9 mouse cellular contexts compared by ENCODE assay signal in the genomic region with DNA sequence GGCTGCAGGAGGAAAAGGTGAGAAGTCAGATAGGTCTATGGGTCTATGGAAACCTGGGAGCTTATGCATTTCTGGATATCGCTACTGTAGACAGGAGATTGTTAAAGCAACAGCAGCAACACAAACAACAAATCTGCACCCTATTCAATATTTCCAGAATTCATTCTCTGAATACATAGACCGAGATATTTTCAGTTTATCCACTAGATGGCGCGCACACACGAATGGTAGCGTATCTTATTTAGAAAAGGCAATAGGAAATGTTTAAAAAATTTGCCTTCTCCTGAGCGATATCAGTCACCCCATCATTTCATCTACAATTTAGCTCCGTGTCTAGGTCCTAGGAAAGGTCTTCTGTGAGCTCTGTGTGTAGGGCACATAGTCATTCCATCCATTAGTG. TPM values are rescaled to one million over a fixed set of nuclear protein-coding genes. Genes with fewer than 3 reads are reported as not detected.
DNase-seq lines count a peak whose midpoint lies in the region; ATAC-seq lines count a peak whose summit lies in the region.
"Had no signal": no experiment of that assay in that cellular context is flagged by ENCODE, and none has a peak within 500 bp of the region (broad histone marks: within the 10 kb centered on the region; RNA-seq: fewer than 3 reads in every experiment).

No protein-coding gene starts in this region.

- H3K36me3 ChIP-seq in hindbrain, embryonic 14.5 days (replicated peaks; ENCODE audit: control insufficient read depth, insufficient read depth), result no peaks in the 10 kb centered on the region
- no peaks in the 10 kb centered on the region for H3K36me3 ChIP-seq in neural tube, embryonic 13.5 days
- H3K36me3 ChIP-seq: liver, embryonic 13.5 days had no signal

- H3K4me2 ChIP-seq in hindbrain, embryonic 14.5 days (replicated peaks), result peak overlapping the region; percentile 39
- H3K4me2 ChIP-seq in neural tube, embryonic 13.5 days, result peak overlapping the region; percentile 32; the same call in 1 of the 2 replicates
- H3K4me2 ChIP-seq: liver, embryonic 13.5 days had no signal

- peak; percentile 28 for DNase-seq in CD4-positive, CD25-positive, alpha-beta regulatory T cell, adult 2 months (ENCODE audit: low read depth, low spot score)
- DNase-seq in kidney, postnatal 36 days, result peak; percentile 6 to 20
- no peak for DNase-seq in kidney, adult 11 months
- peak; percentile 44 for DNase-seq in adipocyte (ENCODE audit: low spot score)
- DNase-seq in hindbrain, embryonic 14.5 days (ENCODE audit: low spot score), result peak; percentile 76
- no peak for DNase-seq in spleen, adult 12 weeks (ENCODE audit: low spot score)
- DNase-seq: liver, embryonic 13.5 days had no signal

- H3K9ac ChIP-seq in hindbrain, embryonic 14.5 days, result no peak overlapping the region
- H3K9ac ChIP-seq in neural tube, embryonic 13.5 days, result no peak overlapping the region
- H3K9ac ChIP-seq: liver, embryonic 13.5 days had no signal

- 8% methylated on average over 8 of the region's 8 CpGs for WGBS in hindbrain, embryonic 14.5 days
- 9% methylated on average over 8 of the region's 8 CpGs for WGBS in neural tube, embryonic 13.5 days

- no peak overlapping the region for H3K4me3 ChIP-seq in hindbrain, embryonic 14.5 days (replicated peaks; ENCODE audit: low read length)
- H3K4me3 ChIP-seq in neural tube, embryonic 13.5 days, result no peak overlapping the region
- H3K4me3 ChIP-seq: liver, embryonic 13.5 days had no signal

- H3K27me3 ChIP-seq in hindbrain, embryonic 14.5 days (ENCODE audit: control insufficient read depth, insufficient read depth, low read length), result no peaks in the 10 kb centered on the region
- H3K27me3 ChIP-seq in neural tube, embryonic 13.5 days, result no peaks in the 10 kb centered on the region
- H3K27me3 ChIP-seq: liver, embryonic 13.5 days had no signal

- H3K4me1 ChIP-seq in hindbrain, embryonic 14.5 days (replicated peaks; ENCODE audit: control insufficient read depth, insufficient read depth, low read length), result no peaks in the 10 kb centered on the region
- H3K4me1 ChIP-seq in neural tube, embryonic 13.5 days (replicated peaks), result no peaks in the 10 kb centered on the region
- H3K4me1 ChIP-seq: liver, embryonic 13.5 days had no signal

- H3K27ac ChIP-seq in hindbrain, embryonic 14.5 days, result no peak overlapping the region
- H3K27ac ChIP-seq in neural tube, embryonic 13.5 days (replicated peaks), result no peak overlapping the region
- H3K27ac ChIP-seq: liver, embryonic 13.5 days had no signal

- ATAC-seq in CD4-positive, CD25-positive, alpha-beta regulatory T cell, adult 4 months, result no peak
- ATAC-seq in hindbrain, embryonic 14.5 days (ENCODE audit: low FRiP score), result no peak
- ATAC-seq in neural tube, embryonic 13.5 days (ENCODE audit: low read depth), result no peak

- no peaks in the 10 kb centered on the region for H3K9me3 ChIP-seq in hindbrain, embryonic 14.5 days (ENCODE audit: control insufficient read depth, low read length)
- no peaks in the 10 kb centered on the region for H3K9me3 ChIP-seq in neural tube, embryonic 13.5 days
- H3K9me3 ChIP-seq: liver, embryonic 13.5 days had no signal

RNA-seq across cellular contexts. Expression of gene Cps1, which starts 21.1 kb away (rescaled TPM):
- not detected for polyA plus RNA-seq in CD4-positive, CD25-positive, alpha-beta regulatory T cell, adult 4 months (2017; shearing (Covaris generic))
- polyA plus RNA-seq in hindbrain, embryonic 14.5 days (2014; fragmentation: Nextera tagmentation; extraction: Ambion mirVana), result 0.28 and 0.30 TPM in 2 replicates
- 0.06 and 0.28 TPM in 2 replicates for polyA plus RNA-seq in neural tube, embryonic 13.5 days (2015; fragmentation: Nextera tagmentation; extraction: Ambion mirVana)

Comparison
In these comparisons a context has a peak if more than half of its experiments do, and no peak if none do; other contexts are left out.
1. DNase-seq: peak in CD4-positive, CD25-positive, alpha-beta regulatory T cell, adult 2 months (single experiment), kidney, postnatal 36 days (2 of 2), adipocyte (single experiment) and hindbrain, embryonic 14.5 days (single experiment); none in kidney, adult 11 months (single experiment) and spleen, adult 12 weeks (single experiment).